Mouse (Mus musculus) megakaryocyte, embryonic 14.5 days (primary cell): Measurements from ENCODE around the gene Rora.

Source experiments
- FLI1 ChIP-seq: IDR thresholded peaks from 2 replicates; pipeline ENCODE4 v1.6.1; 2012; ENCODE audit warnings: low read length, inconsistent platforms, mixed read lengths
- GATA1 ChIP-seq: IDR thresholded peaks from 3 replicates; pipeline ENCODE4 v1.6.1; 2012; ENCODE audit warnings: mixed read lengths, low read length, inconsistent platforms, borderline replicate concordance

- no peak for TF ChIP-seq GATA1
- no peak for TF ChIP-seq FLI1
Observed at GRCm38 (mm10) chr9:69367055-69367454, 713.5 kb downstream of the Rora start.
